Mouse (Mus musculus) forebrain, embryonic 13.5 days (tissue): ENCODE results near the gene Fat1. TPM values are rescaled to one million over a fixed set of nuclear protein-coding genes. Genes with fewer than 3 reads are reported as not detected.
"Not testable (repeated sequence)": the region's sequence is repeated elsewhere in the genome, so short reads cannot be mapped to it uniquely, and the experiment has no call there.

Experiments
- ATAC-seq: fragments of 200-750 bp; cut with Nextera tagmentation; 2 replicates; pipeline ENCODE4 v1.8.0; 2017
- H3K27ac ChIP-seq: fragments of 300-500 bp; sonication (generic); 2 replicates; pipeline ENCODE4 v1.5.1; 2015; ENCODE audit warnings: inconsistent platforms, mild to moderate bottlenecking, moderate library complexity
- H3K27me3 ChIP-seq: fragments of 300-500 bp; sonication (generic); 2 replicates; pipeline ENCODE4 v1.6.1; 2015; ENCODE audit warnings: mild to moderate bottlenecking, inconsistent platforms
- H3K36me3 ChIP-seq: fragments of 300-500 bp; sonication (generic); 2 replicates; pipeline ENCODE4 v1.6.1; 2015; ENCODE audit warnings: mild to moderate bottlenecking, inconsistent platforms; ENCODE audit not compliant: poor library complexity, severe bottlenecking
- H3K4me1 ChIP-seq: fragments of 300-500 bp; sonication (generic); 2 replicates; pipeline ENCODE4 v1.6.1; 2015; ENCODE audit warnings: inconsistent platforms
- H3K4me2 ChIP-seq: fragments of 300-500 bp; sonication (generic); 2 replicates; pipeline ENCODE4 v1.6.1; 2015; ENCODE audit warnings: inconsistent platforms, mild to moderate bottlenecking, moderate library complexity
- H3K4me3 ChIP-seq: fragments of 300-500 bp; sonication (generic); 2 replicates; pipeline ENCODE4 v1.5.1; 2015; ENCODE audit warnings: mild to moderate bottlenecking, inconsistent platforms
- H3K9ac ChIP-seq: fragments of 300-500 bp; sonication (generic); 2 replicates; pipeline ENCODE4 v1.6.1; 2015; ENCODE audit warnings: mild to moderate bottlenecking, inconsistent platforms
- H3K9me3 ChIP-seq: fragments of 300-500 bp; sonication (generic); replicated peaks from 2 replicates; pipeline ENCODE4 v1.6.1; 2016; ENCODE audit warnings: inconsistent platforms
- WGBS: fragments of 180-500 bp; shearing (Covaris S2); methylation state at CpG from one replicate; pipeline ENCODE4 v1.1.7; 2015; 5-methylcytosine and 5-hydroxymethylcytosine counted together
- polyA plus RNA-seq: library from polyadenylated mRNA; unstranded; fragments of >200 nt; fragmentation: Nextera tagmentation; extraction: Ambion mirVana; gene quantifications from 2 replicates; pipeline ENCODE4 v1.2.1, GENCODE M21; 2015

The Fat1 gene
- polyA plus RNA-seq, 1 experiment from 2014 or later, result 10.0 TPM

- ATAC-seq, result no peak
- WGBS, result 96% methylated on average over 3 of the region's 3 CpGs
- no peak overlapping the region for H3K4me3 ChIP-seq
- no peak overlapping the region for H3K27ac ChIP-seq
- no peaks in the 10 kb centered on the region for H3K9me3 ChIP-seq
- no peaks in the 10 kb centered on the region for H3K27me3 ChIP-seq
- H3K36me3 ChIP-seq, result peaks cover 49% of the 10 kb centered on the region
- no peak overlapping the region for H3K9ac ChIP-seq
- H3K4me1 ChIP-seq, result no peaks in the 10 kb centered on the region
- no peak overlapping the region for H3K4me2 ChIP-seq
Measured at GRCm38 (mm10) chr8:45055500-45055899, 120.3 kb downstream of the Fat1 start.

- Histone ChIP-seq H3K9ac (no peak overlapping the region), H3K27ac (no peak overlapping the region), H3K4me3 (no peak overlapping the region), H3K36me3 (peaks cover 36% of the 10 kb centered on the region), H3K4me2 (no peak overlapping the region), H3K27me3 (no peaks in the 10 kb centered on the region), H3K9me3 (no peaks in the 10 kb centered on the region), H3K4me1 (no peaks in the 10 kb centered on the region)
- ATAC-seq, result no peak
- 38% methylated on average over 3 of the region's 3 CpGs for WGBS
Measured at GRCm38 (mm10) chr8:45056810-45057209, 121.6 kb downstream of the Fat1 start.

- WGBS, result 97% methylated on average over 2 of the region's 2 CpGs
- H3K4me3 ChIP-seq, result no peak overlapping the region
- no peak overlapping the region for H3K4me2 ChIP-seq
Measured at GRCm38 (mm10) chr8:45060083-45060482, 124.8 kb downstream of the Fat1 start.

GRCm38 (mm10) chr8:45062311-45062710, 127.1 kb downstream of the Fat1 start:
- Histone ChIP-seq H3K4me1 (peaks cover 3% of the 10 kb centered on the region; the same call in 1 of the 2 replicates), H3K9ac (no peak overlapping the region), H3K27ac (no peak overlapping the region), H3K36me3 (no peaks in the 10 kb centered on the region), H3K4me3 (no peak overlapping the region), H3K27me3 (no peaks in the 10 kb centered on the region), H3K9me3 (no peaks in the 10 kb centered on the region), H3K4me2 (no peak overlapping the region)
- 94% methylated on average over 11 of the region's 11 CpGs for WGBS
- no peak for ATAC-seq

More at GRCm38 (mm10) chr8:45060083-45060482, 124.8 kb downstream of the Fat1 start:
- Histone ChIP-seq H3K4me1 (peaks cover 3% of the 10 kb centered on the region; the same call in 1 of the 2 replicates), H3K27me3 (no peaks in the 10 kb centered on the region), H3K9ac (no peak overlapping the region), H3K9me3 (no peaks in the 10 kb centered on the region), H3K36me3 (peaks cover 6% of the 10 kb centered on the region; the same call in 1 of the 2 replicates), H3K27ac (no peak overlapping the region)
- no peak for ATAC-seq

- no peak overlapping the region for H3K9ac ChIP-seq
- no peaks in the 10 kb centered on the region for H3K9me3 ChIP-seq
- H3K27me3 ChIP-seq, result no peaks in the 10 kb centered on the region
- H3K27ac ChIP-seq, result no peak overlapping the region
- H3K4me2 ChIP-seq, result no peak overlapping the region
- no peak for ATAC-seq
- WGBS, result 84% methylated on average over 25 of the region's 25 CpGs
- H3K4me3 ChIP-seq, result no peak overlapping the region
- H3K36me3 ChIP-seq, result no peaks in the 10 kb centered on the region
- peaks cover 3% of the 10 kb centered on the region; the same call in 1 of the 2 replicates for H3K4me1 ChIP-seq
Measured at GRCm38 (mm10) chr8:45062982-45063924, 128.0 kb downstream of the Fat1 start.

- no peak for ATAC-seq
- Histone ChIP-seq H3K9me3 (no peaks in the 10 kb centered on the region), H3K4me2 (no peak overlapping the region), H3K4me1 (peaks cover 7% of the 10 kb centered on the region), H3K27me3 (no peaks in the 10 kb centered on the region), H3K27ac (no peak overlapping the region), H3K9ac (no peak overlapping the region), H3K36me3 (no peaks in the 10 kb centered on the region), H3K4me3 (no peak overlapping the region)
- WGBS, result 20% methylated on average over 8 of the region's 8 CpGs
Measured at GRCm38 (mm10) chr8:45064197-45064869, 129.1 kb downstream of the Fat1 start.

- WGBS, result 100% methylated on average over 1 of the region's 1 CpGs
- H3K9me3 ChIP-seq, H3K4me1 ChIP-seq: not testable (repeated sequence)
Measured at GRCm38 (mm10) chr8:45065391-45065790, 130.1 kb downstream of the Fat1 start.

GRCm38 (mm10) chr8:45068759-45069386, 133.6 kb downstream of the Fat1 start, which contains the start of gene Mtnr1a:
TSS of gene Mtnr1a (plus strand) at chr8:45069137.
- peak within 1 kb of the TSS; percentile 59 for H3K9ac ChIP-seq
- H3K27me3 ChIP-seq, result no peaks in the 10 kb centered on the region
- H3K4me1 ChIP-seq, result peaks cover 7% of the 10 kb centered on the region
- H3K36me3 ChIP-seq, result no peaks in the 10 kb centered on the region
- WGBS, result 7% methylated on average over 29 of the region's 29 CpGs
- no peaks in the 10 kb centered on the region for H3K9me3 ChIP-seq
- H3K4me3 ChIP-seq, result peak within 1 kb of the TSS; percentile 39
- H3K4me2 ChIP-seq, result peak within 1 kb of the TSS; percentile 79
- peak; percentile 92 for ATAC-seq
- no peak within 1 kb of the TSS for H3K27ac ChIP-seq

More at GRCm38 (mm10) chr8:45065391-45065790, 130.1 kb downstream of the Fat1 start:
- H3K27me3 ChIP-seq, H3K27ac ChIP-seq, H3K4me2 ChIP-seq, ATAC-seq, H3K9ac ChIP-seq, H3K36me3 ChIP-seq, H3K4me3 ChIP-seq: not testable (repeated sequence)

- H3K9me3 ChIP-seq, result no peaks in the 10 kb centered on the region
- H3K27me3 ChIP-seq, result no peaks in the 10 kb centered on the region
- WGBS, result 93% methylated on average over 8 of the region's 8 CpGs
- no peak overlapping the region for H3K4me2 ChIP-seq
- no peak overlapping the region for H3K27ac ChIP-seq
- no peak overlapping the region for H3K9ac ChIP-seq
- no peak overlapping the region for H3K4me3 ChIP-seq
- no peaks in the 10 kb centered on the region for H3K36me3 ChIP-seq
- no peak for ATAC-seq
- peaks cover 5% of the 10 kb centered on the region for H3K4me1 ChIP-seq
Measured at GRCm38 (mm10) chr8:45070949-45071348, 135.7 kb downstream of the Fat1 start.

GRCm38 (mm10) chr8:45080850-45081249, 145.6 kb downstream of the Fat1 start:
- Histone ChIP-seq H3K9ac (no peak overlapping the region), H3K4me3 (no peak overlapping the region), H3K4me1 (no peaks in the 10 kb centered on the region), H3K36me3 (no peaks in the 10 kb centered on the region), H3K9me3 (no peaks in the 10 kb centered on the region), H3K4me2 (no peak overlapping the region), H3K27ac (no peak overlapping the region), H3K27me3 (no peaks in the 10 kb centered on the region)
- 91% methylated on average over 3 of the region's 3 CpGs for WGBS
- ATAC-seq, result no peak

GRCm38 (mm10) chr8:45093599-45093998, 158.4 kb downstream of the Fat1 start:
- no peak overlapping the region for H3K4me2 ChIP-seq
- H3K4me1 ChIP-seq, result no peaks in the 10 kb centered on the region
- no peaks in the 10 kb centered on the region for H3K27me3 ChIP-seq
- no peaks in the 10 kb centered on the region for H3K9me3 ChIP-seq
- H3K4me3 ChIP-seq, result no peak overlapping the region
- H3K36me3 ChIP-seq, result no peaks in the 10 kb centered on the region
- ATAC-seq, result no peak
- 83% methylated on average over 3 of the region's 3 CpGs for WGBS
- H3K9ac ChIP-seq, result no peak overlapping the region
- no peak overlapping the region for H3K27ac ChIP-seq
